Mouse (Mus musculus) layer of hippocampus, postnatal 10 days (tissue): ENCODE measurements around the gene Ubb. TPM values are rescaled to one million over a fixed set of nuclear protein-coding genes. Genes with fewer than 3 reads are reported as not detected.
"Not testable (repeated sequence)": the region's sequence is repeated elsewhere in the genome, so short reads cannot be mapped to it uniquely, and the experiment has no call there.

ENCODE experiments used
- DNase-seq, 2 experiments: peaks; one replicate each; pipeline ENCODE4 v3.0.0; 2021; ENCODE audit warnings: low spot score in 2 of 2
- long read RNA-seq: library from polyadenylated mRNA; stranded (forward); transcript quantifications from one replicate; pipeline ENCODE4 v2.0.0, GENCODE M21; 2023
- total RNA-seq, 2 experiments: library from RNA; stranded (reverse); gene quantifications; 2 replicates each; pipeline ENCODE4 v1.2.3; 2021

Gene Ubb
- total RNA-seq = 1,000 to 10,000 TPM; 1,541 to 1,698 TPM
- long read RNA-seq, transcript Ubb-202 (2 exons, 890 nt) = minor isoform, 19 of 5,019 reads
- long read RNA-seq, transcript Ubb-201 (2 exons, 1,499 nt) = major isoform, 4,953 of 5,019 reads
- long read RNA-seq, partial matches to known transcripts = 0 of 5,019 reads
- long read RNA-seq, other reads (novel, unspliced or antisense) = 47 of 5,019 reads

- peak; percentile 99 for DNase-seq
Observed at GRCm38 (mm10) chr11:62550727-62551225, at the start of gene Ubb. Gene Ubb (plus strand): TSS chr11:62551171.

GRCm38 (mm10) chr11:62507683-62508082 lies 43.3 kb upstream of the Ubb start:
- DNase-seq = no peak

GRCm38 (mm10) chr11:62508365-62508764 lies 42.6 kb upstream of the Ubb start:
- not testable (repeated sequence) for DNase-seq

GRCm38 (mm10) chr11:62508816-62509215 lies 42.2 kb upstream of the Ubb start:
- DNase-seq = not testable (repeated sequence)

- no peak for DNase-seq
Observed at GRCm38 (mm10) chr11:62509571-62509970, 41.4 kb upstream of the Ubb start.

- DNase-seq = no peak
Observed at GRCm38 (mm10) chr11:62510956-62511355, 40.0 kb upstream of the Ubb start.

- no peak for DNase-seq
Observed at GRCm38 (mm10) chr11:62511444-62512202, 39.3 kb upstream of the Ubb start.

- no peak for DNase-seq
Observed at GRCm38 (mm10) chr11:62512529-62513080, 38.4 kb upstream of the Ubb start.

GRCm38 (mm10) chr11:62513311-62513710 lies 37.7 kb upstream of the Ubb start:
- no peak for DNase-seq

- peak; percentile 25 to 26 for DNase-seq
Observed at GRCm38 (mm10) chr11:62518991-62519390, 32.0 kb upstream of the Ubb start.

GRCm38 (mm10) chr11:62522283-62522682 lies 28.7 kb upstream of the Ubb start:
- DNase-seq = no peak

- DNase-seq = no peak
Observed at GRCm38 (mm10) chr11:62537089-62537488, 13.9 kb upstream of the Ubb start.

- peak in 1 of 2 experiments; percentile 18 for DNase-seq
Observed at GRCm38 (mm10) chr11:62537590-62537989, 13.4 kb upstream of the Ubb start.

- peak; percentile 56 to 73 for DNase-seq
Observed at GRCm38 (mm10) chr11:62538321-62539088, 12.5 kb upstream of the Ubb start.

GRCm38 (mm10) chr11:62539089-62539890 lies 11.7 kb upstream of the Ubb start, which contains the start of gene Cenpv:
Gene Cenpv (minus strand): TSS chr11:62539261.
- peak; percentile 76 to 85 for DNase-seq

GRCm38 (mm10) chr11:62540167-62540566 lies 10.8 kb upstream of the Ubb start:
- DNase-seq = no peak

GRCm38 (mm10) chr11:62540969-62541368 lies 10.0 kb upstream of the Ubb start:
- DNase-seq = no peak

- DNase-seq = no peak
Observed at GRCm38 (mm10) chr11:62541581-62541980, 9.4 kb upstream of the Ubb start.

- no peak for DNase-seq
Observed at GRCm38 (mm10) chr11:62543991-62544390, 7.0 kb upstream of the Ubb start.

- DNase-seq = peak; percentile 49 to 55
Observed at GRCm38 (mm10) chr11:62549782-62550181, 1.2 kb upstream of the Ubb start.
